Mouse (Mus musculus) small intestine, adult 2 months (tissue): ENCODE results near the gene Sass6. TPM values are rescaled to one million over a fixed set of nuclear protein-coding genes. Genes with fewer than 3 reads are reported as not detected.

Source experiments
- H3K27ac ChIP-seq: fragments of 200-500 bp; 2 replicates; pipeline ENCODE4 v1.5.1; 2012; ENCODE audit warnings: low read depth, low read length, control low read depth, inconsistent platforms; ENCODE audit not compliant: insufficient read depth
- H3K27me3 ChIP-seq: fragments of 200-500 bp; 2 replicates; pipeline ENCODE4 v1.6.1; 2012; ENCODE audit warnings: mild to moderate bottlenecking, moderate library complexity, low read length, inconsistent platforms; ENCODE audit not compliant: control insufficient read depth, insufficient read depth
- H3K36me3 ChIP-seq: fragments of 200-500 bp; 2 replicates; pipeline ENCODE4 v1.6.1; 2012; ENCODE audit warnings: mild to moderate bottlenecking, low read length, control low read depth, inconsistent platforms; ENCODE audit not compliant: control insufficient read depth, insufficient read depth
- H3K4me1 ChIP-seq: fragments of 200-500 bp; 2 replicates; pipeline ENCODE4 v1.6.1; 2012; ENCODE audit warnings: low read length, inconsistent platforms, mixed read lengths; ENCODE audit not compliant: control insufficient read depth, insufficient read depth, insufficient read length
- H3K4me3 ChIP-seq: fragments of 200-500 bp; 2 replicates; pipeline ENCODE4 v1.5.1; 2012; ENCODE audit warnings: low read depth, mild to moderate bottlenecking, control low read depth, inconsistent platforms, low read length, moderate library complexity
- CTCF ChIP-seq: fragments of 200-500 bp; IDR thresholded peaks from 2 replicates; pipeline ENCODE4 v1.5.1; 2012; ENCODE audit warnings: low read depth, mild to moderate bottlenecking, control low read depth, inconsistent platforms, low read length, moderate library complexity, mixed read lengths; ENCODE audit not compliant: insufficient replicate concordance, insufficient read length; ENCODE audit errors: extremely low read depth
- POLR2A ChIP-seq: fragments of 200-500 bp; IDR thresholded peaks from 2 replicates; pipeline ENCODE4 v1.6.1; 2012; ENCODE audit warnings: low read depth, mild to moderate bottlenecking, control low read depth, inconsistent platforms, low read length, moderate library complexity
- WGBS: fragments of 180-500 bp; shearing (Covaris S2); methylation state at CpG from one replicate; pipeline ENCODE4 v1.1.7; 2018; 5-methylcytosine and 5-hydroxymethylcytosine counted together
- polyA plus RNA-seq: library from polyadenylated mRNA; depleted of rRNA; stranded (reverse); fragments of >200 nt; gene quantifications from 2 replicates; pipeline ENCODE4 v1.2.3, GENCODE M21; 2012

Gene Sass6
- polyA plus RNA-seq, 1 experiment: 1.2 TPM

GRCm38 (mm10) chr3:116604570-116604969, 9.8 kb downstream of the Sass6 start:
- WGBS: 82% methylated on average over 9 of the region's 9 CpGs
- Histone ChIP-seq H3K4me1 (no peaks in the 10 kb centered on the region; the same call in 1 of the 2 replicates), H3K27me3 (no peaks in the 10 kb centered on the region), H3K36me3 (peaks cover 14% of the 10 kb centered on the region), H3K27ac (no peak overlapping the region), H3K4me3 (no peak overlapping the region)
- no peak for TF ChIP-seq CTCF

GRCm38 (mm10) chr3:116614295-116614892, 19.6 kb downstream of the Sass6 start, which contains the start of gene Trmt13:
Gene Trmt13, minus strand, starts transcription at chr3:116614587.
- Histone ChIP-seq H3K27me3 (no peaks in the 10 kb centered on the region), H3K27ac (no peak within 1 kb of the TSS), H3K4me3 (no peak within 1 kb of the TSS), H3K36me3 (peaks cover 37% of the 10 kb centered on the region), H3K4me1 (no peaks in the 10 kb centered on the region)
- TF ChIP-seq CTCF: no peak
- TF ChIP-seq POLR2A: no peak
- WGBS: 46% methylated on average over 10 of the region's 10 CpGs

- no peak overlapping the region for H3K4me3 ChIP-seq
- H3K27me3 ChIP-seq: no peaks in the 10 kb centered on the region
- no peak overlapping the region for H3K27ac ChIP-seq
- TF ChIP-seq POLR2A (no peak), CTCF (no peak)
- peaks cover 35% of the 10 kb centered on the region for H3K36me3 ChIP-seq
- 75% methylated on average over 8 of the region's 8 CpGs for WGBS
- no peaks in the 10 kb centered on the region for H3K4me1 ChIP-seq
Measured at GRCm38 (mm10) chr3:116615318-116616068, 20.7 kb downstream of the Sass6 start.

- Histone ChIP-seq H3K27ac (no peak overlapping the region), H3K36me3 (peaks cover 35% of the 10 kb centered on the region), H3K4me1 (no peaks in the 10 kb centered on the region), H3K27me3 (no peaks in the 10 kb centered on the region), H3K4me3 (no peak overlapping the region)
- 78% methylated on average over 6 of the region's 6 CpGs for whole genome bisulfite sequencing
- TF ChIP-seq CTCF (no peak), POLR2A (no peak)
Measured at GRCm38 (mm10) chr3:116618855-116619254, 24.1 kb downstream of the Sass6 start.

- Histone ChIP-seq H3K4me1 (no peaks in the 10 kb centered on the region), H3K36me3 (peaks cover 25% of the 10 kb centered on the region), H3K27ac (no peak overlapping the region), H3K4me3 (no peak overlapping the region), H3K27me3 (no peaks in the 10 kb centered on the region)
- TF ChIP-seq POLR2A (no peak), CTCF (no peak)
- WGBS: 87% methylated on average over 7 of the region's 7 CpGs
Measured at GRCm38 (mm10) chr3:116620636-116621370, 26.0 kb downstream of the Sass6 start.

GRCm38 (mm10) chr3:116622641-116623040, 27.9 kb downstream of the Sass6 start:
- no peaks in the 10 kb centered on the region for H3K4me1 ChIP-seq
- no peak overlapping the region for H3K27ac ChIP-seq
- H3K4me3 ChIP-seq: no peak overlapping the region
- H3K36me3 ChIP-seq: peaks cover 25% of the 10 kb centered on the region
- 93% methylated on average over 7 of the region's 7 CpGs for WGBS
- no peak for TF ChIP-seq CTCF
- no peaks in the 10 kb centered on the region for H3K27me3 ChIP-seq

- Histone ChIP-seq H3K4me1 (no peaks in the 10 kb centered on the region), H3K27ac (no peak overlapping the region), H3K27me3 (no peaks in the 10 kb centered on the region), H3K4me3 (no peak overlapping the region), H3K36me3 (peaks cover 45% of the 10 kb centered on the region)
- no peak for TF ChIP-seq POLR2A
- TF ChIP-seq CTCF: no peak
- WGBS: 88% methylated on average over 1 of the region's 1 CpGs
Measured at GRCm38 (mm10) chr3:116631459-116631858, 36.7 kb downstream of the Sass6 start.
